Mouse (Mus musculus) lung, embryonic 16.5 days (tissue): ENCODE data around the gene Lamb1. TPM values are rescaled to one million over a fixed set of nuclear protein-coding genes. Genes with fewer than 3 reads are reported as not detected.

Experiments
- ATAC-seq: fragments of 200-750 bp; cut with Nextera tagmentation; 2 replicates; pipeline ENCODE4 v1.8.0; 2017; ENCODE audit warnings: low read depth, mild to moderate bottlenecking, moderate library complexity
- H3K27ac ChIP-seq: fragments of 300-500 bp; sonication (generic); 2 replicates; pipeline ENCODE4 v1.5.1; 2014; ENCODE audit warnings: mild to moderate bottlenecking, control low read depth, low read length
- H3K27me3 ChIP-seq: fragments of 300-500 bp; sonication (generic); 2 replicates; pipeline ENCODE4 v1.6.1; 2014; ENCODE audit warnings: low read depth, low read length, mixed read lengths; ENCODE audit not compliant: control insufficient read depth, insufficient read depth
- H3K36me3 ChIP-seq: fragments of 300-500 bp; sonication (generic); 2 replicates; pipeline ENCODE4 v1.6.1; 2014; ENCODE audit warnings: low read length; ENCODE audit not compliant: control insufficient read depth, insufficient read depth
- H3K4me1 ChIP-seq: fragments of 300-500 bp; sonication (generic); replicated peaks from 2 replicates; pipeline ENCODE4 v1.6.1; 2014; ENCODE audit warnings: low read length, mixed read lengths; ENCODE audit not compliant: control insufficient read depth, insufficient read depth
- H3K4me2 ChIP-seq: fragments of 300-500 bp; sonication (generic); 2 replicates; pipeline ENCODE4 v1.6.1; 2014; ENCODE audit warnings: low read depth, low read length, control low read depth
- H3K4me3 ChIP-seq: fragments of 300-500 bp; sonication (generic); 2 replicates; pipeline ENCODE4 v1.5.1; 2014; ENCODE audit warnings: mild to moderate bottlenecking, low read length, control low read depth
- H3K9ac ChIP-seq: fragments of 300-500 bp; sonication (generic); 2 replicates; pipeline ENCODE4 v1.6.1; 2014; ENCODE audit warnings: low read length, control low read depth
- H3K9me3 ChIP-seq: fragments of 300-500 bp; sonication (generic); 2 replicates; pipeline ENCODE4 v1.6.1; 2016; ENCODE audit warnings: low read length; ENCODE audit not compliant: control insufficient read depth
- WGBS: fragments of 180-500 bp; shearing (Covaris S2); extraction: QIAGEN DNeasy Blood & Tissue Kit; methylation state at CpG from one replicate; pipeline ENCODE4 v1.1.7; 2014; 5-methylcytosine and 5-hydroxymethylcytosine counted together
- polyA plus RNA-seq: library from polyadenylated mRNA; unstranded; fragments of >200 nt; fragmentation: Nextera tagmentation; extraction: Ambion mirVana; gene quantifications from 2 replicates; pipeline ENCODE4 v1.2.1, GENCODE M21; 2015

The Lamb1 gene
- polyA plus RNA-seq, 1 experiment from 2014 or later = 131 TPM

DNA sequence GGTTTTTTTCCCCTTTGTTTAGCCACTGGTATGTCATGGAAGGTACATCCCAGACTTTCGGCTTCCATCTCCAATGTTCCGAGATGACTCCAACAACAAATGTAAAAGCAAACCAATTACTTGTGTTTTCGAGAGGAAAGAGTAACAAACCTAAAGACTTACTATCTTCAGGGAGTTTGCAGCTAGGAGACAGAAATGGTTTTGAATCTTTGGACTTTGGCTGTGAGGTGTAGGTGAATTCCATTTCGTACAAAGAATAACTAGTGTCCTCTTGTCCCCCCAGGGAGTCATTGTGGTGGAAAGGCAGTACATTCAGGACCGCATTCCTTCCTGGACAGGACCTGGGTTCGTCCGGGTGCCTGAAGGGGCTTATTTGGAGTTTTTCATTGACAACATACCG, 33.5 kb downstream of the Lamb1 start:
- Histone ChIP-seq H3K4me1 (peaks cover 21% of the 10 kb centered on the region), H3K27me3 (no peaks in the 10 kb centered on the region), H3K4me2 (no peak overlapping the region), H3K36me3 (peaks cover 54% of the 10 kb centered on the region), H3K9ac (no peak overlapping the region), H3K27ac (no peak overlapping the region), H3K9me3 (no peaks in the 10 kb centered on the region), H3K4me3 (no peak overlapping the region)
- 94% methylated on average over 8 of the region's 8 CpGs for WGBS
- ATAC-seq = no peak

GRCm38 (mm10) chr12:31299126-31299525, 34.1 kb downstream of the Lamb1 start:
- Histone ChIP-seq H3K36me3 (peaks cover 56% of the 10 kb centered on the region), H3K4me1 (peaks cover 15% of the 10 kb centered on the region), H3K9me3 (no peaks in the 10 kb centered on the region), H3K9ac (no peak overlapping the region), H3K27ac (no peak overlapping the region), H3K4me2 (no peak overlapping the region), H3K4me3 (no peak overlapping the region), H3K27me3 (no peaks in the 10 kb centered on the region)
- 95% methylated on average over 3 of the region's 3 CpGs for WGBS
- no peak for ATAC-seq

DNA sequence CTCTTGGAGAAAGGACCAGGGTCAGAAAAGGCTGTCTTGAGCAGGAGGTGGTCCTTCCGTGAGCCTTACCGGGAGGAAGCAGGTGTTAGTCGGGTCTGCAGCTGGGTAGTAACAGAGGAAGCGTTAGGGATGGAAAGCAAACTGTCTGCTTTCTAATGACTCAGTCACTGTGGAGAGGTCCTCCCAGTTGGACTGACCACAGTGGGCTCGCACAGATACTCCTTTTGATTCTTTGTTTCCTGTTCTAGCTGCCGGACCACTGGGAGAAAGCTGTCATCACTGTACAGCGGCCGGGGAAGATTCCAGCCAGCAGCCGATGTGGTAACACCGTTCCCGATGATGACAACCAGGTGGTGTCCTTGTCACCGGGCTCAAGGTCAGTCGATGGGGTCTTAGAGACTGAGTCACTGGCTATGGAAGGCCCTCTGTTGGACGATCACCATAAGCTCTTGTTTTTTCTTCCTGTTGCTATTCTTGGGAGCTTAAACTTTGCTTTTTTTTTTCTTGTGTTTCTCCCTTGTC, 34.7 kb downstream of the Lamb1 start:
- ATAC-seq = no peak
- Histone ChIP-seq H3K4me2 (no peak overlapping the region), H3K27me3 (no peaks in the 10 kb centered on the region), H3K27ac (no peak overlapping the region), H3K9ac (no peak overlapping the region), H3K4me3 (no peak overlapping the region), H3K9me3 (no peaks in the 10 kb centered on the region), H3K4me1 (peaks cover 9% of the 10 kb centered on the region), H3K36me3 (peaks cover 57% of the 10 kb centered on the region)
- 67% methylated on average over 14 of the region's 14 CpGs for WGBS

GRCm38 (mm10) chr12:31300276-31300675, 35.2 kb downstream of the Lamb1 start:
- no peak overlapping the region for H3K4me2 ChIP-seq
- no peak overlapping the region for H3K27ac ChIP-seq
- no peaks in the 10 kb centered on the region for H3K27me3 ChIP-seq
- H3K36me3 ChIP-seq = peaks cover 57% of the 10 kb centered on the region
- WGBS = 94% methylated on average over 9 of the region's 9 CpGs
- no peak for ATAC-seq
- no peak overlapping the region for H3K9ac ChIP-seq
- no peaks in the 10 kb centered on the region for H3K9me3 ChIP-seq
- H3K4me1 ChIP-seq = peaks cover 4% of the 10 kb centered on the region
- H3K4me3 ChIP-seq = no peak overlapping the region

DNA sequence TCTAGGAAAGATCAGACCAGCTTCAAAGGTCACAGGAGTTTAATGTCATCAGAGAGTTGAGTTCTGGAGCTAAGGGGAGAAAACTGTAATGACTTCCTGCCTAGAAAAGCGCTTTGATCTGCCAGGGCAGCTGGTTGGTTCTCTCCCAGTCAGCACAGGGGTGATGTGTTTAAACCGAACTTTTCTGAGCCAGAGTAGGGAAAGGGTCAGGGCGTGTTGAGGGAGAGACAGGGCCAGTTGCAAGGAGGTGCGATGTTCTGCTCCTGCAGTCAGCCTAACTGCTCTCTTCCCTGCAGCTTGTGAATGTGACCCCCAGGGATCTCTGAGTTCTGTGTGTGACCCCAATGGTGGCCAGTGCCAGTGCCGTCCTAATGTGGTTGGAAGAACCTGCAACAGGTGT, 37.2 kb downstream of the Lamb1 start:
- H3K4me1 ChIP-seq = no peaks in the 10 kb centered on the region; the same call in 1 of the 2 replicates
- H3K36me3 ChIP-seq = peaks cover 69% of the 10 kb centered on the region
- ATAC-seq = no peak
- H3K4me3 ChIP-seq = no peak overlapping the region
- H3K4me2 ChIP-seq = no peak overlapping the region
- WGBS = 64% methylated on average over 5 of the region's 5 CpGs
- no peak overlapping the region for H3K9ac ChIP-seq
- H3K27ac ChIP-seq = no peak overlapping the region
- no peaks in the 10 kb centered on the region for H3K27me3 ChIP-seq
- no peaks in the 10 kb centered on the region for H3K9me3 ChIP-seq

GRCm38 (mm10) chr12:31302766-31303511, 37.9 kb downstream of the Lamb1 start:
- ATAC-seq = no peak
- H3K27me3 ChIP-seq = no peaks in the 10 kb centered on the region
- H3K4me1 ChIP-seq = no peaks in the 10 kb centered on the region; the same call in 1 of the 2 replicates
- H3K4me2 ChIP-seq = no peak overlapping the region
- H3K36me3 ChIP-seq = peaks cover 73% of the 10 kb centered on the region
- H3K27ac ChIP-seq = no peak overlapping the region
- no peak overlapping the region for H3K9ac ChIP-seq
- WGBS = 81% methylated on average over 16 of the region's 16 CpGs
- no peaks in the 10 kb centered on the region for H3K9me3 ChIP-seq
- H3K4me3 ChIP-seq = no peak overlapping the region

- Histone ChIP-seq H3K36me3 (peaks cover 68% of the 10 kb centered on the region), H3K4me1 (no peaks in the 10 kb centered on the region; the same call in 1 of the 2 replicates), H3K4me3 (no peak overlapping the region), H3K4me2 (no peak overlapping the region), H3K9ac (no peak overlapping the region), H3K27ac (no peak overlapping the region), H3K9me3 (no peaks in the 10 kb centered on the region), H3K27me3 (no peaks in the 10 kb centered on the region)
- ATAC-seq = no peak
- WGBS = 54% methylated on average over 5 of the region's 5 CpGs
Observed at GRCm38 (mm10) chr12:31306075-31306675, 41.1 kb downstream of the Lamb1 start.

DNA sequence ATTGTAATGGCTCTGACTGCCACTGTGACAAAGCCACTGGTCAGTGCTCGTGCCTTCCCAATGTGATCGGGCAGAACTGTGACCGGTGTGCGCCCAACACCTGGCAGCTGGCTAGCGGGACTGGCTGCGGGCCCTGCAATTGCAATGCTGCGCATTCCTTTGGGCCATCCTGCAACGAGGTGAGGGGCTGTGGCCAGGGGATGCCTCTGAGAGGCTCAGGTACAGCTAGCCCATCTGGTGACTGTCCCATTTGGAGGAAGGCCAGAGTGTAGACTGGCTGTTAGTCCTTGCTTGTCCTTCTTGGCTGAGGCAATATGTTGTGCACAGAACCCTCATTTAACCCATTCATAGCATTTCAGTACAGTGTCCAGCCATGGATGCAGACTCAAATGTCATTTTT, 42.0 kb downstream of the Lamb1 start:
- no peaks in the 10 kb centered on the region for H3K27me3 ChIP-seq
- H3K9me3 ChIP-seq = no peaks in the 10 kb centered on the region
- ATAC-seq = no peak
- H3K4me1 ChIP-seq = no peaks in the 10 kb centered on the region; the same call in 1 of the 2 replicates
- H3K9ac ChIP-seq = no peak overlapping the region
- H3K4me3 ChIP-seq = no peak overlapping the region
- no peak overlapping the region for H3K4me2 ChIP-seq
- peaks cover 70% of the 10 kb centered on the region for H3K36me3 ChIP-seq
- WGBS = 90% methylated on average over 8 of the region's 8 CpGs
- no peak overlapping the region for H3K27ac ChIP-seq

DNA sequence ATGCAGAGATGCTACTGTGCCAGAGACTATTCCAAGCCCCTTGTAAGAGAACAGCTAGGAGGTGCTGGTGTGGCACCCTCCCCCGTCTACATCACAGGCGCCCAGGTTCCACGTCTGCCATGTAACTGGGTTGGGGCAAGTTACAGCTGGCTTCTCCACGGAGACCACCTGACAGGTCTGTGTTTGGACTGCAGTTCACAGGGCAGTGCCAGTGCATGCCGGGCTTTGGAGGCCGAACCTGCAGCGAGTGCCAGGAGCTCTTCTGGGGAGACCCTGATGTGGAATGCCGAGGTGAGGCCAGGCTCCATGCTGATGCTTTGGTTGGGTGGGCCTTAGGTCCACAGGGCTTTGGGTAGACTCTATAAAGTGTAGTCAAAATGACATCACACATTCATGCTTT, 42.7 kb downstream of the Lamb1 start:
- H3K36me3 ChIP-seq = peaks cover 72% of the 10 kb centered on the region
- no peaks in the 10 kb centered on the region for H3K9me3 ChIP-seq
- WGBS = 92% methylated on average over 8 of the region's 8 CpGs
- no peaks in the 10 kb centered on the region; the same call in 1 of the 2 replicates for H3K4me1 ChIP-seq
- ATAC-seq = no peak
- H3K27me3 ChIP-seq = no peaks in the 10 kb centered on the region
- no peak overlapping the region for H3K27ac ChIP-seq
- H3K4me2 ChIP-seq = no peak overlapping the region
- H3K4me3 ChIP-seq = no peak overlapping the region
- H3K9ac ChIP-seq = no peak overlapping the region
